Mouse (Mus musculus): ENCODE measurements around the gene Cd247.
A peak's percentile ranks its signal among the peaks of the same experiment; 100 is the strongest.

Gene Cd247

GRCm38 (mm10) chr1:165818145-165818860, 29.8 kb downstream of the Cd247 start:
- no peak for DNase-seq (ENCODE audit: low spot score in 2 of 2)

GRCm38 (mm10) chr1:165819147-165819546, 30.7 kb downstream of the Cd247 start:
- DNase-seq (ENCODE audit: low spot score in 2 of 2) = no peak

- no peak for DNase-seq (ENCODE audit: low spot score in 2 of 2)
Observed at GRCm38 (mm10) chr1:165822031-165822430, 33.5 kb downstream of the Cd247 start.

GRCm38 (mm10) chr1:165828173-165828572, 39.7 kb downstream of the Cd247 start:
- no peak for DNase-seq (ENCODE audit: low spot score in 2 of 2)

GRCm38 (mm10) chr1:165828615-165829014, 40.1 kb downstream of the Cd247 start:
- no peak for DNase-seq (ENCODE audit: low spot score in 2 of 2)

- DNase-seq (ENCODE audit: low spot score in 2 of 2) = no peak
Observed at GRCm38 (mm10) chr1:165829890-165830289, 41.4 kb downstream of the Cd247 start.

- no peak for DNase-seq (ENCODE audit: low spot score in 2 of 2)
Observed at GRCm38 (mm10) chr1:165833244-165833643, 44.8 kb downstream of the Cd247 start.

- no peak for DNase-seq (ENCODE audit: low spot score in 2 of 2)
Observed at GRCm38 (mm10) chr1:165833910-165834632, 45.6 kb downstream of the Cd247 start.

GRCm38 (mm10) chr1:165834633-165834975, 46.1 kb downstream of the Cd247 start:
- DNase-seq (ENCODE audit: low spot score in 2 of 2) = no peak

GRCm38 (mm10) chr1:165836461-165836860, 48.0 kb downstream of the Cd247 start:
- DNase-seq (ENCODE audit: low spot score in 2 of 2) = no peak

GRCm38 (mm10) chr1:165837546-165837945, 49.1 kb downstream of the Cd247 start:
- no peak for DNase-seq (ENCODE audit: low spot score in 2 of 2)

- peak in 1 of 2 experiments; percentile 50 for DNase-seq (ENCODE audit: low spot score in 2 of 2)
Observed at GRCm38 (mm10) chr1:165839201-165839600, 50.7 kb downstream of the Cd247 start.

GRCm38 (mm10) chr1:165840548-165841230, 52.2 kb downstream of the Cd247 start:
- no peak for DNase-seq (ENCODE audit: low spot score in 2 of 2)

GRCm38 (mm10) chr1:165842170-165842569, 53.7 kb downstream of the Cd247 start:
- no peak for DNase-seq (ENCODE audit: low spot score in 2 of 2)

GRCm38 (mm10) chr1:165843586-165843985, 55.1 kb downstream of the Cd247 start:
- DNase-seq (ENCODE audit: low spot score in 2 of 2) = no peak

GRCm38 (mm10) chr1:165844466-165844951, 56.0 kb downstream of the Cd247 start:
- no peak for DNase-seq (ENCODE audit: low spot score in 2 of 2)

GRCm38 (mm10) chr1:165844956-165845355, 56.5 kb downstream of the Cd247 start:
- no peak for DNase-seq (ENCODE audit: low spot score in 2 of 2)

GRCm38 (mm10) chr1:165845366-165845765, 56.9 kb downstream of the Cd247 start:
- DNase-seq (ENCODE audit: low spot score in 2 of 2) = no peak

GRCm38 (mm10) chr1:165848417-165848816, 59.9 kb downstream of the Cd247 start:
- no peak for DNase-seq (ENCODE audit: low spot score in 2 of 2)

GRCm38 (mm10) chr1:165848881-165849280, 60.4 kb downstream of the Cd247 start:
- no peak for DNase-seq (ENCODE audit: low spot score in 2 of 2)

- no peak for DNase-seq (ENCODE audit: low spot score in 2 of 2)
Observed at GRCm38 (mm10) chr1:165849458-165850445, 61.3 kb downstream of the Cd247 start.
